Mouse (Mus musculus) cerebellum, postnatal 14 days (tissue): ENCODE measurements around the gene Cby3.

ENCODE experiments used
- DNase-seq, 2 experiments: peaks; one replicate each; pipeline ENCODE4 v3.0.0; 2021; ENCODE audit warnings: mixed read lengths in 2 of 2

Cby3 gene

GRCm38 (mm10) chr11:50365322-50365721 is 11.1 kb downstream of the Cby3 start:
- no peak for DNase-seq

GRCm38 (mm10) chr11:50367531-50367930 is 13.3 kb downstream of the Cby3 start:
- DNase-seq, result no peak

- no peak for DNase-seq
These were observed 15.2 kb downstream of the Cby3 start for GRCm38 (mm10) chr11:50369360-50369911.

- peak; percentile 33 to 47 for DNase-seq
These were observed 16.7 kb downstream of the Cby3 start for GRCm38 (mm10) chr11:50370969-50371368.

- DNase-seq, result peak; percentile 84 to 88
These were observed 17.2 kb downstream of the Cby3 start for GRCm38 (mm10) chr11:50371399-50371841.

GRCm38 (mm10) chr11:50371911-50372310 is 17.6 kb downstream of the Cby3 start:
- no peak for DNase-seq

- no peak for DNase-seq
These were observed 18.8 kb downstream of the Cby3 start for GRCm38 (mm10) chr11:50373086-50373485.

DNA sequence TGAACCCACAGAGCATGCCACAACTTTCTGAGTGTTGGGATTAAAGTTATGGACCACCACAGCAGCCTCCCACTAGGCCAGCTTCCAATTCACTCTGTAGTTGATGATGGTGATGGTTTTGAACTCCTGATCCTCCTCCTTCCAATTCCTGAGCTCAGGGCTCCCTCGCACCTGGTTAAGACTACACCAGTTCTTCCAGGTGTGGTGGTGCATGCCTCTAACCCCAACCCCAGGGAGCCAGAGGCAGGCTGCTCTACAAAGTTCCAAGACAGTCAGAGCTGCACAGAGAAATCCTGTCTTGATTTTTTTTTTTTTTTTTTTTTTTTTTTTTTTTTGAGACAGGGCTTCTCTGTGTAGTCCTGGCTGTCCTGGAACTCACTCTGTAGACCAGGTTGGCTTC is 19.4 kb downstream of the Cby3 start:
- DNase-seq, result no peak

GRCm38 (mm10) chr11:50374286-50375015 is 20.2 kb downstream of the Cby3 start:
- DNase-seq, result no peak

GRCm38 (mm10) chr11:50375421-50375820 is 21.2 kb downstream of the Cby3 start:
- no peak for DNase-seq

GRCm38 (mm10) chr11:50376156-50376790 is 22.0 kb downstream of the Cby3 start:
- DNase-seq, result no peak

DNA sequence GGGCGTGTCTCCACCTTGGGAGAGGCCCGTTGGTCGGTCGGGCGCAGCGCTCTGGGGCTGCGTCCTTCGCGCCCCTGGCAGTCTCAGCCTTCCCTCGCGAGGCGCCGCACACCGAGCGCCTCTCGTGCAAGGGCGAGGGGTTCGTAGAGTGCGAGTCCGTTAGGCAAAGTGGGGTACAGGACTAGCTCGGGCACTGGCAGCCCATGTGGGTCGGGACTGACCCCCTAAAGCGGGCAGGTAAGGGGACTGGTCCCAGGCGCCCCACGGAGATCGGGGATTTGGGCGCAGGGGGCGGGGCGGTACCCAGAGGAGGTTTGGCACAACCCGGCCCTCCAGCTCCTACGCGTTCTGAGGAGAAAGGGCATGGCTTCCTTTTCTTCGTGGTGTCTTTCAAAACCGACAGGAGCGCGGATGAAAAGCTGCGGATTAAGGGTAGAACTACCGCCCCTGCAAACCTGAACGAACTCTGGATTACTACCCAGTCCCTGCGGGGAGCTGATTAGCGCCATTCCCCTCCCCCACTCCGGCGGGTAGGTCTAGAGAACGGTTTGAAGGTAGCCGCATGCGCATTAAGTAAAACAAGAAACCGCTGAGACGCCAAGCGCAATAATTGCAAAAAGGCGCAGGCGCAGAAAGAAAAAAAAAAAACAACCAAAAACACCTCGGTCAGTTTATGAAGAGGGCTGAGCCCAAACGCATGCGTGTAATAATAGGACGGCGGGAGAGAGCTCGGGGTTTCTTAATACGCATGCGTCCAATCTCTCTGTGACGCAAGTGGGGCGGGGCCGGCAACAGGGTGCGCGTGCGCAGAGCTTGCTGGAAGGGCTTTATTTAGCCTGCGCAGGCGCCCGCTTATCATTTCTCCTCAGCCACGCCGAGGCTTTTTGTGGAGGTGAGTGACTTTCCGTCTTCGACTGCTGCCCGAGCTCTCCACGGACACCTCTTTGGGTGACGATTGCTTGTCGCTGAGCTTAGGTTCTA is 22.9 kb downstream of the Cby3 start, which contains the start of gene Hnrnph1:
Hnrnph1 (plus strand) TSS at position 80 of the 981 bp plus-strand sequence.
- DNase-seq, result peak; percentile 99

GRCm38 (mm10) chr11:50377892-50378684 is 23.8 kb downstream of the Cby3 start:
- peak; percentile 89 to 90 for DNase-seq

DNA sequence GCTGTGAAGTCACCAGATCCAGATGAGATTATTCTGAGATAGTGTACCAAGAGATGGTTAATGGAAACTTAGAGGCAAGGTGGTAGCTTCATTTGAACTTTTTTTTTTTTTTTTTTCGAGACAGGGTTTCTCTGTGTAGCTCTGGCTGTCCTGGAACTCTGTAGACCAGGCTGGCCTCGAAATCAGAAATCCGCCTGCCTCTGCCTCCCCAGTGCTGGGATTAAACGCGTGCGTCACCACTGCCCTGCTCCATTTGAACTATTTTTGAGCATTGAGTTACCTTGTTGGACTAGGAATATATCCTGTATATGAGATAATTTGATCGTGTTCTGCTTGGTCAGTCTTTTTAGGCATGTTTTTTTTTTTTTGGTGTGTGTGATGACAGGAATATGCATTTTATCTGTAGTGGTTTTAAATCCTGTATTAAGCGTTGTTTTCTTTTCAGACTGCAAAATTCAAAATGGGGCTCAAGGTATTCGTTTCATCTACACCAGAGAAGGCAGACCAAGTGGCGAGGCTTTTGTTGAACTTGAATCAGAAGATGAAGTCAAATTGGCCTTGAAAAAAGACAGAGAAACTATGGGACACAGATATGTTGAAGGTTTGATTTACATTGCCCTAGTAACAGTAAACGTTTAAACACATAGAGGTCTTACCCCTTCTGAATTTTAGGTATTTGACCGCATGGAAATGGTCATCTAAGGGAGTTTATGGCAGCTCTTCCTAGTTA is 24.9 kb downstream of the Cby3 start:
- no peak for DNase-seq

DNA sequence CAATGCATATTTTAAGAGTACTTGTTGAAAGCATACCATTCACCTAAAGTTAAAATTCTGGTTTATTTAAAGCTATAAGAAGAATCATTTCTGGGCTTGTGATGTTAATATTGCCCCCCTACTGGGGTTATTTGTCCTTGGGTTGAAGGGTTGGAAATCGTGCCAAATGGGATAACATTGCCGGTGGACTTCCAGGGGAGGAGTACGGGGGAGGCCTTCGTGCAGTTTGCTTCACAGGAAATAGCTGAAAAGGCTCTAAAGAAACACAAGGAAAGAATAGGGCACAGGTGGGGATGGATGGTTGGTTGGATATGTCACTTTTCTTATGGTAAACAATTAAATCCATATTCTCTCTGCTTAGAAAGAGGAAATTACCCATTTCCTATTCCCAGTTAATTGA is 27.0 kb downstream of the Cby3 start:
- peak in 1 of 2 experiments; percentile 33 for DNase-seq

DNA sequence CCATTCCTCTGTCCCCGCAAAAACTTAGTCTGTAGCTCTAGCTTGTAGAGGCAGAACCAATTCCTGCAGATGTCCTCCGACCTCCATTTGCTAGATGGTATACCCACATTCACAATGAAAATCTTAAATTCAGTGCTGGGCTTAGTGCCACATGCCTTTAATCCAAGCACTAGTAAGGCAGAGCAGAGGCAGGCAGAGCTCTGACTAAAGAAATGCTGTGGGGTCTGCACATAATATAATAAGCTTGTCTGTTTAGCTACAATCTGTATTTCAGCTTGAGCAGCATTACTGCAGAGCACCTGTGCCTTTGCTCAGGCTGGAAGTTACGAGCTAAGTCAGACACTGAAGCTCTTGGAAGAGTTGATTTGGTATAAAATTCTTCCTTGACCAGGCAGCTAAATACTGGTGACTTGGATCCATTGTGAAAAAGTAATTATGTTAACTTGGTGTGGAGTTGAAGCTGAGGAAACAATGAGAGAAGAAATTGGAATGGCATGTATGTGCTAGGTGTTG is 33.0 kb downstream of the Cby3 start:
- DNase-seq, result no peak

GRCm38 (mm10) chr11:50387697-50388096 is 33.4 kb downstream of the Cby3 start:
- DNase-seq, result no peak

DNA sequence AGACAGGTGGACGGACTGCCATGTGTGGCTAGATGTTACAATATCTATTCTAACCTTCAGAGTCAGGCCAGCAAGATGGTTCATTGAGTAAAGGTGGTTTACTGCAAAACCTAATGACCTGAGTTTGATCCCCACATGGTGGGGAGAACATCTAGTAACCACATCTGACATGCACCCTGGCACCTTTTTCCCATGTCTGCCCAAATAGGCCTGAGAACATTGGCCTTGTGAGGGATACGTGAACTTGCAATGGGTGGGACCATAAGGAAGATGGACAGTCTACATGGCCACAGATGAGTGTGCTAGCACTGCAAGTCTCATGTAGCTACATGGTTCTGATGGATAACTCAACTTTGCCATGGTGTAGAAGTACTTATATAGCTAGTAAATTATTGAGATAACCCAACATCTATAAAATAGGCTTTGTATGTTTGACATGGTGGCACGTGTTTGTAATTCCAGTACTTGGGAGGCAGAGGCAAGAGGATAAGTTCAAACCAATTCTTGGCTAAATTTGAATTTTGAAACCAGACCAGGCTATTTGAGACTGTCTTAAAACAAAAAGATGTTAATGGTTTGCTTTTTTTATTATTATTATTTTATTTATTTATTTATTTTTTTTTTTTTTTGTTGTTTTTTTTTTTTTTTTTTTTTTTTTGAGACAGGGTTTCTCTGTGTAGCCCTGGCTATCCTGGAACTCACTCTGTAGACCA is 34.1 kb downstream of the Cby3 start:
- no peak for DNase-seq

DNA sequence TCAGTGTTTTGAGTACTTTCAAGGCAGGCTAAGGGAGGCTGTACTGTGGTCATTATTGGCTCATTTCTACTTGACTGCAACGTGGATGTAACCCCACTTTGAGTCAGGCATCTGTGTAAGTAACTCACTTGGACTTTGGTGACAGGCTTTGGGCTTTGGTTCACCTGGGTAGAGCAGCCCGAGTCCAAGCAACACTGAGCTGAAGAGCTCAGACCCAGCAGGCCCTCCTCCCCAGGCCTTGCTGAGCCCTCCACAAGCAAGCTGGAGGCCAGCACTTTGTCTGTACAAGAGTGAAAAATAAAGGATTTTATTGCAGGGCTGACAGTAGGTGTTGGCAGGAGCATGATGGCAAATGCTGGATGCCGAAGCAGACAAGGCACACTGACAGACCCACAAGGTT is 34.7 kb downstream of the Cby3 start:
- DNase-seq, result no peak

DNA sequence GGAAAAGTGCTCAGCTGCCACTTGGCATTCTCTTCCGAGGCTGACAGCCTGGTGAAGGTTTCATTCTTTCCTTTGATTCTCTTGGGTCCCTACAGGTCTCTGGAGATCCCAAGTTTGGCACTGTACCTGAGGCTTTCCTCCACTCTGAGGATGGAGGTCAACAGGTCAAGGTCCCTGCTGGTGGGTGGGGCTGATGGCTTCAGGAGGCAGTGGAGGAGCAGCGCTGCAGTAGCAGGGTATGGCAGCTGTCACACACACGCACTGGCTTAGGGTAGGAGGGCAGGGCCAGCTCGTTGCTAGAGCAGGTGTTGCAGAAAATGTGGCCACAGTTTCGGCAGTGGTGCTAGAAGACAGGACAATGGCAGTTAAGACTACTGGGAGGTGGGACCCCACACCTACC is 35.4 kb downstream of the Cby3 start:
- no peak for DNase-seq
